Mouse (Mus musculus) embryonic facial prominence, embryonic 11.5 days (tissue): Measurements from ENCODE around the gene Gm12216. TPM values are rescaled to one million over a fixed set of nuclear protein-coding genes. Genes with fewer than 3 reads are reported as not detected.
A peak's percentile ranks its signal among the peaks of the same experiment; 100 is the strongest.
"Not testable (repeated sequence)": the region's sequence is repeated elsewhere in the genome, so short reads cannot be mapped to it uniquely, and the experiment has no call there.

Experiments
- ATAC-seq: fragments of 200-750 bp; cut with Nextera tagmentation; replicated peaks from 2 replicates; pipeline ENCODE4 v1.8.0; 2017; ENCODE audit warnings: low read depth; ENCODE audit not compliant: insufficient number of reproducible peaks, low FRiP score, low TSS enrichment
- DNase-seq: peaks from one replicate; pipeline ENCODE4 v3.0.0-alpha.2; 2015; ENCODE audit warnings: low spot score
- H3K27ac ChIP-seq: fragments of 300-500 bp; sonication (generic); replicated peaks from 2 replicates; pipeline ENCODE4 v1.5.1; 2014; ENCODE audit warnings: mild to moderate bottlenecking, low read depth, low read length, control low read depth
- H3K27me3 ChIP-seq: fragments of 300-500 bp; sonication (generic); 2 replicates; pipeline ENCODE4 v1.6.1; 2014; ENCODE audit warnings: mild to moderate bottlenecking, low read length, moderate library complexity, mixed read lengths; ENCODE audit not compliant: control insufficient read depth, insufficient read depth
- H3K36me3 ChIP-seq: fragments of 300-500 bp; sonication (generic); replicated peaks from 2 replicates; pipeline ENCODE4 v1.6.1; 2014; ENCODE audit warnings: low read depth, mild to moderate bottlenecking, low read length, moderate library complexity, mixed read lengths; ENCODE audit not compliant: control insufficient read depth, insufficient read depth
- H3K4me1 ChIP-seq: fragments of 300-500 bp; sonication (generic); 2 replicates; pipeline ENCODE4 v1.6.1; 2014; ENCODE audit warnings: low read length, mixed read lengths; ENCODE audit not compliant: control insufficient read depth, insufficient read depth
- H3K4me2 ChIP-seq: fragments of 300-500 bp; sonication (generic); 2 replicates; pipeline ENCODE4 v1.6.1; 2014; ENCODE audit warnings: low read depth, mild to moderate bottlenecking, control low read depth, low read length, moderate library complexity
- H3K4me3 ChIP-seq: fragments of 300-500 bp; sonication (generic); 2 replicates; pipeline ENCODE4 v1.5.1; 2014; ENCODE audit warnings: low read depth, low read length, control low read depth
- H3K9ac ChIP-seq: fragments of 300-500 bp; sonication (generic); replicated peaks from 2 replicates; pipeline ENCODE4 v1.6.1; 2014; ENCODE audit warnings: mild to moderate bottlenecking, control low read depth, low read length
- H3K9me3 ChIP-seq: fragments of 300-500 bp; sonication (generic); replicated peaks from 2 replicates; pipeline ENCODE4 v1.6.1; 2016; ENCODE audit warnings: mild to moderate bottlenecking, low read length, inconsistent platforms, mixed read lengths; ENCODE audit not compliant: control insufficient read depth
- WGBS: fragments of 180-500 bp; shearing (Covaris S2); extraction: QIAGEN DNeasy Blood & Tissue Kit; methylation state at CpG from one replicate; pipeline ENCODE4 v1.1.7; 2014; 5-methylcytosine and 5-hydroxymethylcytosine counted together
- polyA plus RNA-seq: library from polyadenylated mRNA; unstranded; fragments of >200 nt; fragmentation: Nextera tagmentation; extraction: Ambion mirVana; gene quantifications from 2 replicates; pipeline ENCODE4 v1.2.1, GENCODE M21; 2014

Gene Gm12216
- polyA plus RNA-seq, 1 experiment from 2014 or later: not detected

DNA sequence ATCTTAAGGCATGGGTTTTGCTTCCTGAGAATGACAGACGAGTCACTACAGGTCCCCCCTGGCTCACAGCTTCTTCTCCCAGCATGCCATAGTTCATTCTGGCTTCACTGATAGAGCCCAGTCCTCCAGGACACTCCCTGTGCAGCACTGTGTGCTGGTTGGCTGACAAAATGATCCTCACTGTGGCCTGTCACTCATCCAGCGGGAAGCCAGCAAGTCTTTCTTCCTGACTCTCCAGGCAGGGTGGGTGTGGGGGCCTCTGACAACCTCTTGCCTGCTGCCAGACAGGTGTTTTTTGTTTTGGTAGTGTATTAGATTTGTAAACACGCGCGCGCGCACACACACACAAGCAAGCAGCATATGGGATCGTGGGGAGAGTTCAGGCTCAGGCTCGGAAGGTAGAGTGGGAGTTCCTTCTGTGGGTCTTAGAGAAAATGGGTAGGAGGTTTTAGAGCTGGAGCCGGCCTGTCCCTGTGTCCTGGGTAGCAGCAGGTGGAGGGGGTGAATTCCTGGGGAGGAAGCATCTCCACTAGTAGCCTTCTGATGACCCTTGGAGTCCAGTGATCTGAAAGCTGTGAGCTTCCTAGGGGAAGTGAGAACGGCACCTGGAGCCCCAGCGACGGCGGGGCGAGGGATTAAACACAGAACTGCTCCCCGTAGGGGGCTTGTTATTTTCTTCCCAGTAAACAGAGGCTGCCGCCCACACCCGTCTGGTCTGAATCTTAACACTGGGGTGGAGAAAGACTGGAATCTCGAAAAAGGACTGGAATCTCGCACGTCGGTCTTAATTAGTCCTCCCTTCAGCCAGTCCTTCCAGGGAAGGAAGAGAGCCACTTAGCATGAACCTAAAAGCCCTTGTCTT, 99.3 kb downstream of the Gm12216 start:
- no peaks in the 10 kb centered on the region; the same call in 1 of the 2 replicates for H3K27me3 ChIP-seq
- H3K27ac ChIP-seq: no peak overlapping the region
- H3K36me3 ChIP-seq: no peaks in the 10 kb centered on the region
- no peaks in the 10 kb centered on the region for H3K9me3 ChIP-seq
- ATAC-seq (no peak), DNase-seq (peak; percentile 27)
- 8% methylated on average over 22 of the region's 22 CpGs for WGBS
- no peak overlapping the region for H3K9ac ChIP-seq
- H3K4me3 ChIP-seq: no peak overlapping the region
- H3K4me2 ChIP-seq: no peak overlapping the region
- H3K4me1 ChIP-seq: peaks cover 7% of the 10 kb centered on the region; the same call in 1 of the 2 replicates

DNA sequence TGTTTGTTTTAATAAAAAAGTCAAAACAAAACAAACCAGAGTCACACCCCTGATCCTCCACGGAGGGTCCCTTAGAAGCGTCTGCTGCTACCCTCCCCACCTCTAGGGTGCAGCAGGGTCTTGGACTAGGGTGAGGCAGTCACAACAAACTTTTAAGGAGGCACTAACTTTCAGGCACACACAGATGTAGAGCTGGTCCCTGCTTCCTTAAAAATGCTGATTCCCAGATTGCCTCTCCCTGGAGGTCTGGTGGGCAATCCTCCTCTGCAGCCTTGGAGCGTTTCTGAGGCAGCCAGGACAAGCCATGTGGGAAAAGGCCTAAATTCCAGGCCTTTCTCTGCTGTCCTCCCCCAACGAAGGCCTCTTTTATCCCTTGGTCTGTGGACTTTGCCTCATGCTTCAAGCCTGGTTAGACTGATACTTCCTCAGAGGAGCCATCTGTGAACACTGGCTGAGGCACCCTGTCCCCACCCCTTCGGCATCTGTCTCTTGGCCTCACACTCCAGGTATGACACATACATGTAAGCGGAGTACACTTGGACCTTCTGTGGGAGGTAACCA, 100.2 kb downstream of the Gm12216 start:
- Histone ChIP-seq H3K27me3 (no peaks in the 10 kb centered on the region; the same call in 1 of the 2 replicates), H3K36me3 (no peaks in the 10 kb centered on the region), H3K9ac (no peak overlapping the region; the same call in 1 of the 2 replicates), H3K27ac (no peak overlapping the region), H3K4me2 (no peak overlapping the region), H3K4me3 (no peak overlapping the region), H3K9me3 (no peaks in the 10 kb centered on the region), H3K4me1 (peaks cover 7% of the 10 kb centered on the region; the same call in 1 of the 2 replicates)
- no peak for ATAC-seq
- DNase-seq: peak; percentile 24
- 40% methylated on average over 6 of the region's 6 CpGs for WGBS

DNA sequence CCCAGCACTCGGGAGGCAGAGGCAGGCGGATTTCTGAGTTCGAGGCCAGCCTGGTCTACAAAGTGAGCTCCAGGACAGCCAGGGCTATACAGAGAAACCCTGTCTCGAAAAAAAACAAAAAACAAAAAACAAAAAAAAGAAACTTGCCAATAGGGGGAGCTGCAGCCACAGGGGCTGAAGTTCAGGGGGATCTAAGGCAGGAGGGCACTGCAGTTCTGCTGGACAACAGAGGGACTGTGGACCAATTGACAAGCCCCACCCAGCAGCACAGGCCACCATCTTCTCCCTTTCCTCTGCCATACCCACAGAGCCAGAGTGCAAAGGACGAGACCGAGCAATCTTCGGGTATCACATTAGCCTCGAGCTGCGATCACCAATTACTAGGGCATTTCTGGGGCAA, 101.0 kb downstream of the Gm12216 start:
- not testable (repeated sequence) for H3K27ac ChIP-seq, DNase-seq, H3K36me3 ChIP-seq, ATAC-seq, H3K27me3 ChIP-seq, H3K4me1 ChIP-seq, H3K9ac ChIP-seq, H3K4me3 ChIP-seq, H3K9me3 ChIP-seq, H3K4me2 ChIP-seq
- 69% methylated on average over 8 of the region's 9 CpGs for WGBS

DNA sequence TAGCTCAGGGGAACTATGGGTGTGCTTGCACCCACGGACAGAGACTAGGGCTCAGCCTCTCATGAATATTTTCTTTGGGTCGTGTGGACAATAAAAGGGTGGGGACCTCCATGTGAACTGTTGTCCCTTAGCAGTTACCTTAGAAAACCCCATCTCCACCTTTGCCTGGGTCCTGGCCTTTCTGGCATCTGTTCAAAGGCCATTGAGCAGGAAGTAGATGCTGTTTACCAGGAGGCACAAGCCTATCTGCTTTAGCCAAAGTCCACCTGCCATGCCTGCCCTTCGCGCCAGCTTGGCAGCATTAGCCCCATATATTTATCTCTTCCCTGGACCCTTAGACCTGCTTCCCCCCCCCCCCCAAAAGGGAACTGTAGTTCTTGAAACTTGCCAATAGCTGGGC, 101.4 kb downstream of the Gm12216 start:
- H3K4me2 ChIP-seq: no peak overlapping the region
- H3K27ac ChIP-seq: no peak overlapping the region
- no peaks in the 10 kb centered on the region for H3K36me3 ChIP-seq
- H3K4me3 ChIP-seq: no peak overlapping the region
- no peaks in the 10 kb centered on the region; the same call in 1 of the 2 replicates for H3K27me3 ChIP-seq
- H3K4me1 ChIP-seq: no peaks in the 10 kb centered on the region
- WGBS: 93% methylated on average over 4 of the region's 4 CpGs
- H3K9ac ChIP-seq: no peak overlapping the region
- ATAC-seq: no peak
- no peak for DNase-seq
- H3K9me3 ChIP-seq: no peaks in the 10 kb centered on the region

GRCm38 (mm10) chr11:53755011-53755595, 104.0 kb downstream of the Gm12216 start:
- ATAC-seq (no peak), DNase-seq (no peak)
- Histone ChIP-seq H3K9ac (no peak overlapping the region), H3K4me1 (no peaks in the 10 kb centered on the region), H3K4me3 (no peak overlapping the region), H3K9me3 (no peaks in the 10 kb centered on the region), H3K27ac (no peak overlapping the region), H3K27me3 (no peaks in the 10 kb centered on the region), H3K36me3 (no peaks in the 10 kb centered on the region), H3K4me2 (no peak overlapping the region)
- WGBS: 84% methylated on average over 12 of the region's 12 CpGs

- Histone ChIP-seq H3K9ac (no peak overlapping the region), H3K4me3 (no peak overlapping the region), H3K9me3 (no peaks in the 10 kb centered on the region), H3K36me3 (no peaks in the 10 kb centered on the region), H3K27me3 (no peaks in the 10 kb centered on the region), H3K27ac (no peak overlapping the region), H3K4me1 (no peaks in the 10 kb centered on the region), H3K4me2 (no peak overlapping the region)
- DNase-seq (no peak), ATAC-seq (no peak)
- WGBS: 48% methylated on average over 5 of the region's 5 CpGs
Measured at GRCm38 (mm10) chr11:53749716-53750352, 109.2 kb downstream of the Gm12216 start.

GRCm38 (mm10) chr11:53749306-53749705, 109.8 kb downstream of the Gm12216 start:
- Histone ChIP-seq H3K4me3 (no peak overlapping the region), H3K27ac (no peak overlapping the region), H3K9ac (no peak overlapping the region), H3K4me1 (no peaks in the 10 kb centered on the region), H3K27me3 (no peaks in the 10 kb centered on the region), H3K36me3 (no peaks in the 10 kb centered on the region), H3K4me2 (no peak overlapping the region), H3K9me3 (no peaks in the 10 kb centered on the region)
- DNase-seq: no peak
- no peak for ATAC-seq
- WGBS: 76% methylated on average over 4 of the region's 4 CpGs
